Mouse (Mus musculus) adrenal gland, adult (tissue): ENCODE measurements around the gene Kcnj6.

Experiments used
- DNase-seq, 2 experiments: peaks; one replicate each; pipeline ENCODE4 v3.0.0; 2022 to 2023; ENCODE audit warnings: low spot score in 1 of 2; ENCODE audit not compliant: inconsistent age in 2 of 2

Gene Kcnj6

GRCm38 (mm10) chr16:94782110-94782946, 215.2 kb downstream of the Kcnj6 start:
- DNase-seq = no peak

DNA sequence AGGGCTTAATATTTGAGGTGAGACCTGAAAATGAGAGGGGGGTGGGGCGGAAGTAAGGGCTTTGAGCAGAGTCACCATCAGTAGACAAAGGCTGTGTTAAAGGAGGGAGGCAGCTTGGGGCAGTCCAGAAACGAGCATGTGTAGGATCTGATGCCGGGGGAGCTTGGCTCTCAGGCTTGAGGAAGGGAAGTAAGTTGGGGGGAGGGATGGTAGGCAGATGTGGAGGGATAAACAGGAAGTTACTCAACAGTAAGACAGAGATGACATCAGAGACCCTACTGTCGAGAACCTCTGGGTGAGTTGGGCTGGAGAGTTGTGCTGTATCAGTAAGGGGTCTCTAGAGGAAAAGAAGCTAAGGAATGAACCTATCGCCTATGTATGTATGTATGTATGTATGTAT, 223.6 kb downstream of the Kcnj6 start:
- no peak for DNase-seq

- DNase-seq = no peak
These were observed 229.9 kb downstream of the Kcnj6 start for GRCm38 (mm10) chr16:94767606-94768005.

- DNase-seq = no peak
These were observed 232.4 kb downstream of the Kcnj6 start for GRCm38 (mm10) chr16:94765129-94765528.

GRCm38 (mm10) chr16:94760732-94761131, 236.8 kb downstream of the Kcnj6 start:
- no peak for DNase-seq

DNA sequence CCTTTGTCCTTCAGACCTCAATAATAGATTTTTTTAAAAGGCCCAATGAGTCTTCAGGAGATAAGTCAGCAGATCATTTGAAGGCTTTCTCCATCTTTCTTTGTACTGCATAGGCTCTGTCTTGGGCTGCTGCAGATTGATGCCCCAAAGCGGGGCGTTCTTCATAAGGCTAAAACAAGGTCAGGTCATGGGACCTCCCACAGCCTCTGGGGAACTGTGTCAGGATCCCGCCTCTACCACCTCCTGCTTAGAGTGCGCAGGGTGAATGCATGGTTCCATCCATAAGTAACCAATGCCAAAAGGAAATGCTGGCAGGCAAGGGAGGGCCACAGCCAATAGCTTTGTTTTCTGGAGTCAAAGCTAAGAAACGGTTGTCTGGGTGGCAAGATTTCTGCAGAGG, 237.7 kb downstream of the Kcnj6 start:
- DNase-seq = no peak

DNA sequence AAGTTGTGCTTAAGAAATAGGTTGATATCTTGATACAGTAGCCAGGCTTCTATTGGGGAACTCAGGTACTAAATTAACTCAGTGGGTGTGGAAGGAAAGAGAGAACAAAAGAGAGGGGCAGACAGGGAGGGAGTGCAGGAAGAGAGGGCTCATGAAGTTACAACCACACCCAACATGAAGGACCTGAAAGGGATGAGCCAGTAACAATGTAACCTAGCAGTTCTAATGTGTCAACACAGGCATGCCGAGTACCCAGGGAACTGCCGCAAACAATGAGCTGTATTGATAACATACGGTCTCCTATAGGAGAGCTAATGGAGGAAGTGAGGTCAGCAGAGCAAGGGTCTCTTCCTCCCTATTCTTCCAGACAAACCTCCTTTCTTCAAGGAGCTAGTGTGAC, 238.9 kb downstream of the Kcnj6 start:
- DNase-seq = no peak

DNA sequence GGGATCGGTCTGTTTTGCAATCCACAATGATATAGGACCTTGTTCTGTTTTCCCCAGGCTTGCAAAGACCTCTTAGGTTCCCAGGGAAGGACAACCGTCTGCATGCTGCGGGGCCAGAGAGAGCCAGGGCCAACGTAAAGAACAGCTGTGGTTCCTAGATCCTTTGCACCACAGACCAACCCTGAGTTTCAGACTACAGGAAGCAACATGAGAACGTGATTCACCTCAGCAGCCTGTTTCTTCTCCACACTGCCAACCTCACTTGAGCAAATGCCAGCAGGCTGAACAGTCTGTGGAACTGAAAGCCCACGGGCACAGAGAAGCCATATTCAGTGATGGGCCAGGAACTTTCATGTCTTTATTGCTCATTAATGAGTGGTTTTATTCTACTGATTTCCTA, 241.1 kb downstream of the Kcnj6 start:
- DNase-seq = no peak

GRCm38 (mm10) chr16:94753453-94753852, 244.0 kb downstream of the Kcnj6 start:
- no peak for DNase-seq

- no peak for DNase-seq
These were observed 244.7 kb downstream of the Kcnj6 start for GRCm38 (mm10) chr16:94752781-94753180.

DNA sequence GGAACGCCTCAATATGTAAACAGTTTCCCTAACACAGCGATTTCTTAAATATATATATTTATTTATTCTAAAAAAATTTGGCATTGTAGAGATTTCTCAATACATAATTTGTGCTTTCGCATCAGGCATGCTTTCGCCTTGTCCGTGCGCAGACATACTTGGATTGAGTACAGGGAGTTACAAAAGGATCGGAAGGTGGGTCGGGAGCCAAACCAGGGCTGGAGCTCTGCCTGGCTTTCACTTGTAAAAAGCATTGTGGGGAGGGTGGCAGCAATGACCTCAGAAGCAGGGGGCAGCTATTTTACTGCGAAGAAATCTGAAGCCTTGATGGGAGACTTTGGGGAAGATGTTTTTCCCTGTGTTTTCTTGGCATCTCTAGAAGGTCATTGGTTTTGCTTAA, 252.5 kb downstream of the Kcnj6 start:
- DNase-seq = peak in 1 of 2 experiments; percentile 55

DNA sequence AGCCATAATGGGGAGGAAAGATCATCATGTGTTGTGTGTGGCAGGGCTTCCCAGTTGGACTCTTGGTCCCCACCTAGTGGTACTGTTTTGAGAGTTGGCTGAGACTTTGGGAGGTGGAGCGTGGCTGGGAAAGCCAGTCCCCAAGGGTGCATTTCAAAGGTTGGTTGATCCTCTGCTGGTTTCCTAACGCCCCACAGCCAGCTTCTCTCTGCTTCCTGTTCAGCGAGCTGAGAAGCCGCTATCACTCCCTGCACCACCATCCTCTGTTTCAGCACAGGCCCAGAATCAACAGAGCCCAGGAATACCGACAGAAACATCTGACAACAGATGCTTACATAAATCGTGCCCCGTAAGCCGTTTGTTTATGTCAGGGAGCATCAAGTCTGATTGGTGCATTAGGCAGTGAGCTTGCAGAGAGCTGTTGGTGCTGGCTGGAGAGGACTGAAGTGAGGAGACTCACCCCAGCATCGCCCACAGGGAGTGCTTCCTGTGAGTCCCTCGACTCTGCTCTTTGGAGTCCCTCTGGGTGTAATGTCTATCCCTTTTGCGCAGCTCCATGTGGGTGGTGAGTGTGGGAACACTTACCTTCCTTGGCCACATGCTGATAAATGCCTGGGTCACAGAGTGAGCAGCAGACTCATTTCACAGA, 253.5 kb downstream of the Kcnj6 start:
- DNase-seq = peak; percentile 53 to 80

DNA sequence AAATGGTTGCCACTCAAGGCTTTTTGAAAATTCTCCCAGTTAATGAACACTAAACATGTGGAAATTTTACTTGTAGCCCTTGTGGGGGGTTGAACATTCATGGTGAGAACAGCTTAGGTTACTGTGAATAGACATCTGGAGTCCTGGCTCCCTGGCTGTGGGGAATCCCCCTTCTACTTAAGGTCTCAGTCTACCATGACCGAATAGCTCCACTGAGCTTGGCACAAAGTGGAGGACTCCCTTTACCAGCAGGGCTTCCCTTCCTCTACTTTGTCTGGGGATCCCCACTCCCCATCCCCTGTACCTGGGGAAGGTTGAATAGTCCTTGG, 260.2 kb downstream of the Kcnj6 start:
- DNase-seq = no peak

- DNase-seq = no peak
These were observed 260.8 kb downstream of the Kcnj6 start for GRCm38 (mm10) chr16:94736462-94737358.

DNA sequence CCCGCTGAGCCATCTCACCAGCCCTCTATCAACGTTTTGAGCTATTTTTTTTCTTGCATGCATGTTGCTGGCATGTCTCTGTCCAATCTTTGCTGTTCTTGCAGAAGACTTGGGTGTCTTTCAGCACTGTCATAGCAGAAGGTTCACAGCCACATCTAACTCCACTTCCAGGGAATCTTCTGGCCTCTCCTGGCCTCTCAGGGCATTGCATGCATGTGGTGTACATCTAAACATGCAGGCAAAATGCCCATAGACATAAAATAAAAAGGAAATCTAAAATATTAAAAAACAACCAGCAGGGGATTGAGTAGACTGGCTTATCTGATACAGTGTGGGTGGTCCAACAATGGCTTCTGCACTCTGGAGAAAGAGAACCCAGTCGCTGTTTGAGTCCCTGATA, 262.0 kb downstream of the Kcnj6 start:
- no peak for DNase-seq

DNA sequence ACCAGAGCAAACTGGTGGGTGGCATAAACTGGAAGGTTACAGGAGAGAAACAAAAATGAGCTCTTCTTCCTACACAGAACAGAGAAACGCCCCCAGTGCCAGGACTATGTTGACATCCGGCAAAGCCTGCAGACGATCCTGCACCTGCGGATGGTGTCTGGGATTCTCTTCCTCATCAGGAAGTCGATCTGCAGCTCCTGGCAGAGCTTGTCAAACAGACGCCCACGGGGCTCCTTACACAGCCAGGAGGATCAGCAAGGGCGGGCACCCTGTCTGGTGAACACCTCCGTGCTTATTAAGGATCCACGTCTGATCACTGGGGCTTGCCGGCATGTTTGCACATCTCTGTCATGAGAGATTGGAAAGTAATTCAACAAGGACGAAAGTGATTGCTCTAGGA, 266.5 kb downstream of the Kcnj6 start:
- no peak for DNase-seq

- DNase-seq = no peak
These were observed 268.3 kb downstream of the Kcnj6 start for GRCm38 (mm10) chr16:94729236-94729635.

- peak in 1 of 2 experiments; percentile 44 for DNase-seq
These were observed 272.7 kb downstream of the Kcnj6 start for GRCm38 (mm10) chr16:94724747-94725211.

- peak; percentile 90 to 97 for DNase-seq
These were observed 273.4 kb downstream of the Kcnj6 start for GRCm38 (mm10) chr16:94724061-94724596.

GRCm38 (mm10) chr16:94722936-94723335, 274.6 kb downstream of the Kcnj6 start:
- peak in 1 of 2 experiments; percentile 27 for DNase-seq

DNA sequence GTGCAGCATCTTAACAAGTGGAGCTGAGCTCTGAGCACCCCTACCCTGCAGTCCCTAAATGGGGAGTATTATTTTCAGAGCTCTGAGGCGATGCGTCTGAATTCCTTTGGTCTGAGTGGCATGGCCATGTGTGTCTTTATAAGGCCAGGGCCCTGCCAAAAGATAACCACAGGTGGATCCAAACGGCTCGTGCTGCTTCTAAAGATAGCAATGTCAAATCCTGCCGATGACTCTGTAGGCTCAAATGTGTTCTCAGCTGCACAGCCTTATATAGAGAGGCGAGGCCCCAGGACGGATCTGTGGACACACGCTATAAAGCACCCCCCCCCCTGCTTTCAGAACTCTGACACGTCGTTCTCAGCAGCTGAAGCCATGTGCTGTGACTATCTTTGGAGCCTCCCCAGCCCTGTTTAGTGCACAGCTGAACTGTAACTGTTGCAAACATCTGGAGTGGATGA, 275.9 kb downstream of the Kcnj6 start:
- DNase-seq = no peak
